Mouse (Mus musculus) central nervous system, embryonic 14 days (tissue): ENCODE measurements around the gene Gm8271. TPM values are rescaled to one million over a fixed set of nuclear protein-coding genes. Genes with fewer than 3 reads are reported as not detected.

Experiments used
- polyA plus RNA-seq: library from polyadenylated mRNA; depleted of rRNA; stranded (reverse); fragments of >200 nt; gene quantifications from 2 replicates; pipeline ENCODE4 v1.2.3, GENCODE M21; 2012; rRNA removed

Gene Gm8271
- polyA plus RNA-seq: not detected in 2 replicates

GRCm38 (mm10) chr14:5185493-5185892 is at the start of gene Gm8271:
Gene Gm8271 (plus strand): TSS chr14:5185793.

GRCm38 (mm10) chr14:5164235-5164634 is 21.4 kb upstream of the Gm8271 start, which contains the start of gene Gm3317:
Gene Gm3317 (plus strand): TSS chr14:5164535.

Other genes starting within 250 kb of the Gm8271 start
- gene Gm8297, start 201.9 kb upstream of the Gm8271 start, polyA plus RNA-seq: not detected in 2 replicates
- gene Gm3298, start 169.9 kb upstream of the Gm8271 start, polyA plus RNA-seq: not detected in 2 replicates
- not detected in 2 replicates for gene 4930555G01Rik, start 135.2 kb upstream of the Gm8271 start, polyA plus RNA-seq
- 13.0 and 14.3 TPM in 2 replicates for gene Gm8281, start 114.8 kb upstream of the Gm8271 start, polyA plus RNA-seq
- gene Gm8279, start 54.3 kb upstream of the Gm8271 start, polyA plus RNA-seq: 0.02 TPM in 1 of 2 replicates, not detected in the other
- gene Gm3317, start 21.3 kb upstream of the Gm8271 start, polyA plus RNA-seq: not detected in 2 replicates
- not detected in 2 replicates for gene Gm3526, start 74.8 kb downstream of the Gm8271 start, polyA plus RNA-seq
- gene Gm3542, start 149.1 kb downstream of the Gm8271 start, polyA plus RNA-seq: not detected in 2 replicates
- 1.5 and 1.7 TPM in 2 replicates for gene Gm3500, start 203.3 kb downstream of the Gm8271 start, polyA plus RNA-seq